Mouse (Mus musculus): ENCODE results near the gene Cntnap2.
"Not testable (repeated sequence)": the region's sequence is repeated elsewhere in the genome, so short reads cannot be mapped to it uniquely, and the experiment has no call there.

Gene Cntnap2

GRCm38 (mm10) chr6:46972640-46973039 is 1913.5 kb downstream of the Cntnap2 start:
- no peak for DNase-seq (ENCODE audit: low read depth)

GRCm38 (mm10) chr6:46996010-46996602 is 1936.9 kb downstream of the Cntnap2 start:
- DNase-seq (ENCODE audit: low read depth): no peak

GRCm38 (mm10) chr6:47004430-47004829 is 1945.3 kb downstream of the Cntnap2 start:
- DNase-seq (ENCODE audit: low read depth): no peak

- no peak for DNase-seq (ENCODE audit: low read depth)
Measured at GRCm38 (mm10) chr6:47012933-47013332, 1953.8 kb downstream of the Cntnap2 start.

GRCm38 (mm10) chr6:47013535-47013934 is 1954.4 kb downstream of the Cntnap2 start:
- DNase-seq (ENCODE audit: low read depth): peak; percentile 63

- DNase-seq (ENCODE audit: low read depth): no peak
Measured at GRCm38 (mm10) chr6:47014886-47015586, 1955.9 kb downstream of the Cntnap2 start.

GRCm38 (mm10) chr6:47026064-47026686 is 1967.0 kb downstream of the Cntnap2 start:
- no peak for DNase-seq (ENCODE audit: low read depth)

- DNase-seq (ENCODE audit: low read depth): no peak
Measured at GRCm38 (mm10) chr6:47031362-47031761, 1972.2 kb downstream of the Cntnap2 start.

- no peak for DNase-seq (ENCODE audit: low read depth)
Measured at GRCm38 (mm10) chr6:47042602-47043001, 1983.4 kb downstream of the Cntnap2 start.

- no peak for DNase-seq (ENCODE audit: low read depth)
Measured at GRCm38 (mm10) chr6:47043586-47043985, 1984.4 kb downstream of the Cntnap2 start.

- DNase-seq (ENCODE audit: low read depth): no peak
Measured at GRCm38 (mm10) chr6:47044385-47045200, 1985.4 kb downstream of the Cntnap2 start.

GRCm38 (mm10) chr6:47049051-47049450 is 1989.9 kb downstream of the Cntnap2 start:
- DNase-seq (ENCODE audit: low read depth): no peak

GRCm38 (mm10) chr6:47050319-47051222 is 1991.4 kb downstream of the Cntnap2 start:
- no peak for DNase-seq (ENCODE audit: low read depth)

- DNase-seq (ENCODE audit: low read depth): no peak
Measured at GRCm38 (mm10) chr6:47061341-47061740, 2002.2 kb downstream of the Cntnap2 start.

- DNase-seq (ENCODE audit: low read depth): no peak
Measured at GRCm38 (mm10) chr6:47089998-47090397, 2030.8 kb downstream of the Cntnap2 start.

- no peak for DNase-seq (ENCODE audit: low read depth)
Measured at GRCm38 (mm10) chr6:47104951-47105350, 2045.8 kb downstream of the Cntnap2 start.

GRCm38 (mm10) chr6:47109582-47110220 is 2050.5 kb downstream of the Cntnap2 start:
- no peak for DNase-seq (ENCODE audit: low read depth)

GRCm38 (mm10) chr6:47134063-47134462 is 2074.9 kb downstream of the Cntnap2 start:
- not testable (repeated sequence) for DNase-seq (ENCODE audit: low read depth)

GRCm38 (mm10) chr6:47153018-47153417 is 2093.9 kb downstream of the Cntnap2 start:
- not testable (repeated sequence) for DNase-seq (ENCODE audit: low read depth)

GRCm38 (mm10) chr6:47174580-47175294 is 2115.6 kb downstream of the Cntnap2 start:
- not testable (repeated sequence) for DNase-seq (ENCODE audit: low read depth)

Data from c-Kit-positive CD71-positive TER-119-negative erythroid progenitor cells, embryonic 14.5 days (primary cell).